Mouse (Mus musculus): ENCODE measurements around the gene Rora.

DNA sequence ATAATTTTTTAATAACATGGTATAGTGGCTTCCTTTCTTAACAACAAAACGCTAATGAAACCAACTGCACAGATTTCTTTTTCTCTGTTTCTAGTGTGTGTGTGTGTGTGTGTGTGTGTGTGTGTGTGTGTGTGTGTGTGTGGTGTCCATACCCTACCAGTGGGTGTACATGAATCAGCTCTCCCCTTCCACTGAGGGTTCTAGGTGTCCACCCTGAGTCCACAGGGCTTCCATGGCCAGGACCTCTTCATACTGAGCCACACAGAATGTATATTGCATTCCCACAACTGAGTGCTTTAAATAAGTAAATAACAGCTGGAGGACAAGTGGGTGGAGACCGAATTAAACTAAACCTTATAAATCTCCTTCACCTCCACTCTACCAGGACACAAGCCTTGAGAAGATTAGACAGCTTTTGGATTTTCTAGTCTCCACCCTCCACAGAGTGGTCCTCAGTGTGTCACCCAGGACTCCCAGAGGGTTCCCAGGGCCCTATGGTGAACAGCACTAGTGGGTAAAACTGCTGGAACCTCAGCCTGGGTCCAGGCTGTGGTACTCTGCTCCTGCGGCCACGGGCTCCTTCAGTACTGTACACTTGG, 649.9 kb downstream of the Rora start:
- TF ChIP-seq CTCF (IDR thresholded peaks at IDR 0.05; ENCODE audit: control insufficient read depth, insufficient read depth, low read length) (no peak), POLR2A (IDR thresholded peaks at IDR 0.05; ENCODE audit: borderline replicate concordance, control insufficient read depth, low read depth, low read length) (no peak)
